Mouse (Mus musculus) myocyte (in vitro differentiated cells): Measurements from ENCODE around the gene Ttc39b. TPM values are rescaled to one million over a fixed set of nuclear protein-coding genes. Genes with fewer than 3 reads are reported as not detected.

Experiments
- H3K27me3 ChIP-seq: one replicate; pipeline ENCODE4 v1.6.1; 2011; ENCODE audit not compliant: control insufficient read depth, insufficient read depth, insufficient read length
- H3K36me3 ChIP-seq: one replicate; pipeline ENCODE4 v1.6.1; 2011; ENCODE audit not compliant: control insufficient read depth, insufficient read depth
- H3K4me2 ChIP-seq: one replicate; pipeline ENCODE4 v1.6.1; 2011; ENCODE audit warnings: low read depth, control low read depth
- H3K4me3 ChIP-seq: one replicate; pipeline ENCODE4 v1.5.1; 2011; ENCODE audit warnings: mild to moderate bottlenecking, control low read depth, moderate library complexity
- H3K79me2 ChIP-seq: one replicate; pipeline ENCODE4 v1.6.1; 2011; ENCODE audit not compliant: control insufficient read depth, insufficient read depth
- H3ac ChIP-seq: one replicate; pipeline ENCODE4 v1.6.1; 2011; ENCODE audit not compliant: control insufficient read depth, insufficient read length
- CEBPB ChIP-seq: IDR thresholded peaks from 2 replicates; pipeline ENCODE4 v1.6.1; 2011; ENCODE audit warnings: mild to moderate bottlenecking, moderate library complexity; ENCODE audit not compliant: poor library complexity, insufficient read depth, severe bottlenecking
- E2F4 ChIP-seq: IDR thresholded peaks from one replicate; pipeline ENCODE4 v1.6.1; 2011; ENCODE audit warnings: mild to moderate bottlenecking, control low read depth, moderate library complexity; ENCODE audit not compliant: insufficient read depth
- MAX ChIP-seq: IDR thresholded peaks from one replicate; pipeline ENCODE4 v1.6.1; 2011; ENCODE audit warnings: low read depth, mild to moderate bottlenecking, control low read depth
- MYOD1 ChIP-seq, 3 experiments: IDR thresholded peaks; one replicate each; pipeline ENCODE4 v1.6.1; 2011; ENCODE audit warnings: control low read depth in 2 of 3, low read depth in 2 of 3, mild to moderate bottlenecking in 2 of 3, moderate library complexity in 1 of 3; ENCODE audit not compliant: insufficient read length in 2 of 3, control insufficient read depth in 1 of 3
- MYOG ChIP-seq, 3 experiments: IDR thresholded peaks; one replicate each; pipeline ENCODE4 v1.6.1; 2011; ENCODE audit warnings: control low read depth in 2 of 3, low read depth in 2 of 3, mild to moderate bottlenecking in 2 of 3; ENCODE audit not compliant: insufficient read length in 2 of 3, control insufficient read depth in 1 of 3, insufficient read depth in 1 of 3
- POLR2A ChIP-seq: IDR thresholded peaks from one replicate; pipeline ENCODE4 v1.6.1; 2011; ENCODE audit warnings: low read depth, mild to moderate bottlenecking, control low read depth, moderate library complexity; ENCODE audit not compliant: insufficient read length
- POLR2AphosphoS2 ChIP-seq: IDR thresholded peaks from one replicate; pipeline ENCODE4 v1.6.1; 2011; ENCODE audit warnings: low read depth, control low read depth; ENCODE audit not compliant: insufficient read length
- REST ChIP-seq: IDR thresholded peaks from one replicate; pipeline ENCODE4 v1.6.1; 2011; ENCODE audit warnings: mild to moderate bottlenecking, control low read depth, moderate library complexity; ENCODE audit not compliant: insufficient read depth, insufficient read length
- SRF ChIP-seq: IDR thresholded peaks from one replicate; pipeline ENCODE4 v1.6.1; 2011; ENCODE audit warnings: low read depth; ENCODE audit not compliant: control insufficient read depth, insufficient read length
- TCF12 ChIP-seq: IDR thresholded peaks from one replicate; pipeline ENCODE4 v1.6.1; 2011; ENCODE audit warnings: mild to moderate bottlenecking, control low read depth; ENCODE audit not compliant: poor library complexity, insufficient read depth, severe bottlenecking
- TCF3 ChIP-seq: IDR thresholded peaks from one replicate; pipeline ENCODE4 v1.6.1; 2011; ENCODE audit warnings: low read depth, control low read depth; ENCODE audit not compliant: insufficient read length
- USF1 ChIP-seq: IDR thresholded peaks from one replicate; pipeline ENCODE4 v1.6.1; 2011; ENCODE audit warnings: low read depth, mild to moderate bottlenecking, control low read depth, moderate library complexity
- polyA plus RNA-seq: library from polyadenylated mRNA; unstranded; fragments of >200 nt; fragmentation: generic; extraction: Trizol; gene quantifications from one replicate; pipeline ENCODE4 v1.2.1, GENCODE M21; 2012; ENCODE audit warnings: missing spikeins

Gene Ttc39b
- polyA plus RNA-seq, 1 experiment: 19.3 TPM

- Histone ChIP-seq H3K4me2 (no peak overlapping the region), H3K4me3 (no peak overlapping the region), H3K27me3 (no peaks in the 10 kb centered on the region), H3ac (no peak overlapping the region), H3K79me2 (no peaks in the 10 kb centered on the region), H3K36me3 (no peaks in the 10 kb centered on the region)
- TF ChIP-seq REST (no peak), TCF12 (no peak), SRF (no peak), MAX (no peak)
These were observed 18.4 kb upstream of the Ttc39b start for GRCm38 (mm10) chr4:83342268-83342970.

- H3K79me2 ChIP-seq: no peaks in the 10 kb centered on the region
- no peak for TF ChIP-seq SRF
- no peak for TF ChIP-seq MYOG (IDR thresholded peaks at IDR 0.05; ENCODE audit: control insufficient read depth in 1 of 3, insufficient read depth in 1 of 3, insufficient read length in 2 of 3, low read depth in 2 of 3)
- no peak for TF ChIP-seq CEBPB
- TF ChIP-seq REST: no peak
- no peak for TF ChIP-seq TCF3
- TF ChIP-seq E2F4: no peak
- no peak for TF ChIP-seq MAX
- no peak for TF ChIP-seq TCF12
- TF ChIP-seq USF1: no peak
- no peak for TF ChIP-seq POLR2A
- no peak for TF ChIP-seq MYOD1 (IDR thresholded peaks at IDR 0.05; ENCODE audit: control insufficient read depth in 1 of 3, insufficient read length in 2 of 3, low read depth in 2 of 3)
- TF ChIP-seq POLR2AphosphoS2: no peak
- H3K36me3 ChIP-seq: no peaks in the 10 kb centered on the region
- H3K27me3 ChIP-seq: no peaks in the 10 kb centered on the region
- H3K4me3 ChIP-seq: no peak overlapping the region
- H3ac ChIP-seq: no peak overlapping the region
- no peak overlapping the region for H3K4me2 ChIP-seq
These were observed 15.3 kb upstream of the Ttc39b start for GRCm38 (mm10) chr4:83339393-83339792.

DNA sequence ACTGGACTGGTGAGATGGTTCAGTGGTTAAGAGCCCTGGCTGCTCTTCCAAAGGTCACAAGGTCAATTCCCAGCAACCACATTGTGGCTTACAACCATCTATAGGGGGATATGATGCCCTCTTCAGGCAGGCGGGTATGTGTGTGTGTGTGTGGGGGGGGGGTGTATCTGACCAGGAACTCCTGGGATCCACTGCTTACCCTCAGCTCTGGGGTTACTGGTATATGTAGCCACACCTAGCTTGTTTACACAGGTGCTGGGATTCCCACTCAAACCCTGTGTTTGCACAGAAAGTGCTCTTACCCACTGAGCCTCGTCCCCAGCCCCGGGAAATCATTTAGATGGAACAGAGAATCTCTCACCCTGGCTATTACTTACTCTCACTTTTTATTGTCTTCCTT is 13.7 kb upstream of the Ttc39b start:
- no peaks in the 10 kb centered on the region for H3K36me3 ChIP-seq
- H3K4me2 ChIP-seq: no peak overlapping the region
- H3K79me2 ChIP-seq: no peaks in the 10 kb centered on the region
- no peak overlapping the region for H3K4me3 ChIP-seq
- no peak overlapping the region for H3ac ChIP-seq
- no peak for TF ChIP-seq MAX
- TF ChIP-seq USF1: no peak
- no peak for TF ChIP-seq TCF12
- no peak for TF ChIP-seq POLR2A
- no peak for TF ChIP-seq SRF
- no peak for TF ChIP-seq TCF3
- TF ChIP-seq MYOG (IDR thresholded peaks at IDR 0.05; ENCODE audit: control insufficient read depth in 1 of 3, insufficient read depth in 1 of 3, insufficient read length in 2 of 3, low read depth in 2 of 3): no peak
- no peak for TF ChIP-seq POLR2AphosphoS2
- no peaks in the 10 kb centered on the region for H3K27me3 ChIP-seq

DNA sequence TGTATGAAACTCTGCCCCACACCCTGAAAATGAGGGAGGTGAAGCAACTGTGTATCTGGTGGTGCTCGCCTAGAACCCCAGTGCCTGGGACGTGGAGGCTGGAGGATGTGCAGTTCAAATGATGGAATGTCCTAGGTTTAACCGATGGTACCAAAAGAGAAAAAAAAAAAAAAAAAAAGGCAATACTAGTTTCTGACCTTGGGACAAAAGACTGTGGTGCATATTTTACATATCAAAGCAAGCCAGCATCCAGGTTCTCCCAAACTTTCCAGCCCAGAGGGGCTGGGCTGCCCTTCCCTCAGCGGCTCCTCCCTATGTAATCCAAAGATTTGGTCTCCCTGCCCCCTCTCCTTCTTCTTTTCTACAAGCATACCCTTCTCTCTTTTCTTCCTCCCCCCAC is 6.3 kb upstream of the Ttc39b start:
- Histone ChIP-seq H3ac (no peak overlapping the region), H3K27me3 (no peaks in the 10 kb centered on the region), H3K4me2 (no peak overlapping the region), H3K79me2 (no peaks in the 10 kb centered on the region), H3K36me3 (no peaks in the 10 kb centered on the region), H3K4me3 (no peak overlapping the region)
- TF ChIP-seq MYOG (IDR thresholded peaks at IDR 0.05; ENCODE audit: control insufficient read depth in 1 of 3, insufficient read depth in 1 of 3, insufficient read length in 2 of 3, low read depth in 2 of 3): no peak
- no peak for TF ChIP-seq USF1
- TF ChIP-seq MYOD1 (IDR thresholded peaks at IDR 0.05; ENCODE audit: control insufficient read depth in 1 of 3, insufficient read length in 2 of 3, low read depth in 2 of 3): no peak

DNA sequence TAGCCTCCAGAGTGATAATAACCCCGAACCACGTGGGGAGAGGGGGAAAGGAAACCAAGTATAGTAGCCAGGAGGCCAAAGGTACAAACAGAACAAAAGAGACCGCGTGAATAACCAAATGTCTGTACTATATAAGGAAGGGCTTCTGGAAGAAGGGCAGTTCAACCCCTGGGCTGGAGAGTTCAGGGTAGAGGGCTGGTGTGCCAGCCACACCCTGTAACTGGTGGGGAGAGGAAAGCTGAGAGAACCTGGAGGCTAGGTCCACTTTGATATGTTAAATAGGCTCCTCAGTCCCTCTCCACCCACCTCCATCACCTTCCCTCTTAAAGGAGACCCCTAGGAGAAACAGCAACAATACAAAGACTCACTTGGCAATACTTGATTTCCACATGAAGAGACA is 5.6 kb upstream of the Ttc39b start:
- no peaks in the 10 kb centered on the region for H3K36me3 ChIP-seq
- no peak overlapping the region for H3K4me3 ChIP-seq
- H3K4me2 ChIP-seq: no peak overlapping the region
- TF ChIP-seq POLR2A (no peak), POLR2AphosphoS2 (no peak), MYOD1 (IDR thresholded peaks at IDR 0.05; ENCODE audit: control insufficient read depth in 1 of 3, insufficient read length in 2 of 3, low read depth in 2 of 3) (no peak), E2F4 (no peak), USF1 (no peak), CEBPB (no peak), MAX (no peak)
- H3ac ChIP-seq: no peak overlapping the region
- H3K27me3 ChIP-seq: no peaks in the 10 kb centered on the region
- H3K79me2 ChIP-seq: no peaks in the 10 kb centered on the region
